Mouse (Mus musculus): ENCODE results near the gene Ulk4.

- no peak for TF ChIP-seq POLR2A (IDR thresholded peaks at IDR 0.05; ENCODE audit: low read depth, low read length)
- TF ChIP-seq CTCF (IDR thresholded peaks at IDR 0.05; ENCODE audit: borderline replicate concordance, insufficient read depth, low read length): no peak
Measured at GRCm38 (mm10) chr9:121295221-121295620, 18.2 kb upstream of the Ulk4 start.
